Mouse (Mus musculus): ENCODE data around the gene Tfeb.

GRCm38 (mm10) chr17:47702548-47703345, 34.1 kb upstream of the Tfeb start:
- no peak for TF ChIP-seq EP300 (IDR thresholded peaks at IDR 0.05)
- TF ChIP-seq CTCF (IDR thresholded peaks at IDR 0.05) = no peak

All from lung, postnatal 0 days (tissue).